Mouse (Mus musculus) spleen, adult 2 months (tissue): Measurements from ENCODE around the gene Scube1.

Experiments used
- CTCF ChIP-seq: fragments of 200-500 bp; IDR thresholded peaks from 2 replicates; pipeline ENCODE4 v1.5.1; 2011; ENCODE audit warnings: mild to moderate bottlenecking, inconsistent platforms; ENCODE audit not compliant: insufficient read depth, insufficient read length, insufficient replicate concordance; ENCODE audit errors: extremely low read depth
- POLR2A ChIP-seq: fragments of 200-500 bp; IDR thresholded peaks from 2 replicates; pipeline ENCODE4 v1.6.1; 2011; ENCODE audit warnings: low read depth, low read length, inconsistent platforms

GRCm38 (mm10) chr15:83572132-83572531 lies 152.7 kb downstream of the Scube1 start:
- TF ChIP-seq CTCF (no peak), POLR2A (no peak)
